Mouse (Mus musculus) stomach, postnatal 0 days (tissue): Measurements from ENCODE around the gene Sema6d.

Source experiments
- CTCF ChIP-seq: IDR thresholded peaks from 2 replicates; pipeline ENCODE4 v1.5.1; 2016; ENCODE audit warnings: antibody characterized with exemption, low read depth, mild to moderate bottlenecking, moderate library complexity
- EP300 ChIP-seq: optimal IDR thresholded peaks from 2 replicates; pipeline ENCODE3; 2016; ENCODE audit warnings: antibody characterized with exemption

GRCm38 (mm10) chr2:124293601-124294000 lies 203.8 kb downstream of the Sema6d start:
- no peak for TF ChIP-seq EP300
- no peak for TF ChIP-seq CTCF
